Mouse (Mus musculus): ENCODE data around the gene Zfp319.

Gene Zfp319

GRCm38 (mm10) chr8:95305526-95305925 is 26.2 kb downstream of the Zfp319 start:
- no peak for DNase-seq

GRCm38 (mm10) chr8:95302410-95302809 is 29.3 kb downstream of the Zfp319 start:
- DNase-seq: no peak

- DNase-seq: no peak
These were observed 37.9 kb downstream of the Zfp319 start for GRCm38 (mm10) chr8:95293891-95294290.

- peak; percentile 8 to 21 for DNase-seq
These were observed 38.6 kb downstream of the Zfp319 start for GRCm38 (mm10) chr8:95293172-95293571.

- DNase-seq: no peak
These were observed 42.6 kb downstream of the Zfp319 start for GRCm38 (mm10) chr8:95289066-95289650.

GRCm38 (mm10) chr8:95281493-95281892 is 50.3 kb downstream of the Zfp319 start:
- no peak for DNase-seq
